Mouse (Mus musculus) liver, embryonic 14.5 days (tissue): ENCODE results near the gene Dusp12.

Source experiments
- CTCF ChIP-seq: IDR thresholded peaks from 2 replicates; pipeline ENCODE4 v1.5.1; 2016; ENCODE audit warnings: antibody characterized with exemption, low read depth, control low read depth
- EP300 ChIP-seq: IDR thresholded peaks from 2 replicates; pipeline ENCODE4 v1.6.1; 2016; ENCODE audit warnings: antibody characterized with exemption, low read depth

DNA sequence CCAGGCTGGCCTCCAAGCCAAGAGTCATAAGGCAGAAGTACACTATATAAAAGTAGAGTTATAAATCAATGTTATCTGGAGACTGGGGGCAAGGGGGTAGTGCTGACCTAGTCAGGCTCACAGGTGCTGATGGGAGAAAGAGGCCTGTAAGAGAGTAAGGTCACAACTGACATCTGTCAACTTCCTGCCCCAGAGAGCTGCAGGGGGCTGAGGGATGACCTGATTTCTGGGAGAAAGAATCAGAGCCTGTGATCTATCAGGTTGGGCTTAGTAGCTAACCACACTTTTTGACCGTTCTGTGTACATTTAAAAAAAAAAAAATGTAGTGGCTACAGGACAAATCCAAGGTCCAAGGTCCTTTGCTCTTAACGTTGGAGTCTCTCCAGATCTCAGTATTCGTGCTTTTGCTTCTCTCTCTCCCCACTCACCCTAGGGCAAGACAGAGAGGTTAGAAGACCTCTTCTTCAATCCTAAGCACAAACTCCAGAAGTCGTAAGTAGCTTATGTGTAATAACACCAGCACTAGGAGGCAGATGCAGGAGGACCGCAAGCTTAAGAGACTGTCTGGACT, 2.3 kb downstream of the Dusp12 start:
- TF ChIP-seq CTCF (no peak), EP300 (no peak)
